Mouse (Mus musculus): ENCODE data around the gene Snx17. TPM values are rescaled to one million over a fixed set of nuclear protein-coding genes. Genes with fewer than 3 reads are reported as not detected.
A peak's percentile ranks its signal among the peaks of the same experiment; 100 is the strongest.

The Snx17 gene
- polyA plus RNA-seq, 1 experiment = 22.2 TPM

- Histone ChIP-seq H3K27ac (ENCODE audit: control insufficient read depth, insufficient read depth, low read depth, low read length) (peak overlapping the region; percentile 67), H3K27me3 (ENCODE audit: control insufficient read depth, insufficient read depth, low read length) (no peaks in the 10 kb centered on the region), H3K4me1 (ENCODE audit: control insufficient read depth, insufficient read depth, low read length) (peaks cover 6% of the 10 kb centered on the region), H3K4me3 (ENCODE audit: control insufficient read depth, low read depth, low read length) (peak overlapping the region; percentile 93), H3K36me3 (ENCODE audit: control insufficient read depth, insufficient read depth, low read length) (no peaks in the 10 kb centered on the region; the same call in none of the 2 replicates)
- TF ChIP-seq CTCF (IDR thresholded peaks at IDR 0.05; ENCODE audit: control insufficient read depth, insufficient read depth, insufficient replicate concordance, low read depth, low read length) (no peak), POLR2A (IDR thresholded peaks at IDR 0.05; ENCODE audit: control insufficient read depth, low read depth, low read length) (no peak)
Measured at GRCm38 (mm10) chr5:31192045-31192938, 735 bp upstream of the Snx17 start.

GRCm38 (mm10) chr5:31193631-31194281 is 729 bp downstream of the Snx17 start:
- Histone ChIP-seq H3K4me3 (ENCODE audit: control insufficient read depth, low read depth, low read length) (peak overlapping the region; percentile 93), H3K36me3 (ENCODE audit: control insufficient read depth, insufficient read depth, low read length) (no peaks in the 10 kb centered on the region; the same call in none of the 2 replicates), H3K27ac (ENCODE audit: control insufficient read depth, insufficient read depth, low read depth, low read length) (peak overlapping the region; percentile 77), H3K27me3 (ENCODE audit: control insufficient read depth, insufficient read depth, low read length) (no peaks in the 10 kb centered on the region), H3K4me1 (ENCODE audit: control insufficient read depth, insufficient read depth, low read length) (peaks cover 6% of the 10 kb centered on the region)
- TF ChIP-seq CTCF (IDR thresholded peaks at IDR 0.05; ENCODE audit: control insufficient read depth, insufficient read depth, insufficient replicate concordance, low read depth, low read length) (no peak), POLR2A (IDR thresholded peaks at IDR 0.05; ENCODE audit: control insufficient read depth, low read depth, low read length) (no peak)

GRCm38 (mm10) chr5:31194486-31195485 is 1.8 kb downstream of the Snx17 start:
- Histone ChIP-seq H3K4me3 (ENCODE audit: control insufficient read depth, low read depth, low read length) (no peak overlapping the region), H3K36me3 (ENCODE audit: control insufficient read depth, insufficient read depth, low read length) (no peaks in the 10 kb centered on the region; the same call in none of the 2 replicates), H3K27me3 (ENCODE audit: control insufficient read depth, insufficient read depth, low read length) (no peaks in the 10 kb centered on the region), H3K4me1 (ENCODE audit: control insufficient read depth, insufficient read depth, low read length) (peaks cover 6% of the 10 kb centered on the region), H3K27ac (ENCODE audit: control insufficient read depth, insufficient read depth, low read depth, low read length) (no peak overlapping the region)
- no peak for TF ChIP-seq POLR2A (IDR thresholded peaks at IDR 0.05; ENCODE audit: control insufficient read depth, low read depth, low read length)

GRCm38 (mm10) chr5:31195671-31196070 is 2.6 kb downstream of the Snx17 start:
- Histone ChIP-seq H3K4me1 (ENCODE audit: control insufficient read depth, insufficient read depth, low read length) (peaks cover 6% of the 10 kb centered on the region), H3K27me3 (ENCODE audit: control insufficient read depth, insufficient read depth, low read length) (no peaks in the 10 kb centered on the region), H3K27ac (ENCODE audit: control insufficient read depth, insufficient read depth, low read depth, low read length) (no peak overlapping the region), H3K36me3 (ENCODE audit: control insufficient read depth, insufficient read depth, low read length) (no peaks in the 10 kb centered on the region; the same call in none of the 2 replicates), H3K4me3 (ENCODE audit: control insufficient read depth, low read depth, low read length) (no peak overlapping the region)
- TF ChIP-seq POLR2A (IDR thresholded peaks at IDR 0.05; ENCODE audit: control insufficient read depth, low read depth, low read length) = no peak
- no peak for TF ChIP-seq CTCF (IDR thresholded peaks at IDR 0.05; ENCODE audit: control insufficient read depth, insufficient read depth, insufficient replicate concordance, low read depth, low read length)

- peaks cover 6% of the 10 kb centered on the region for H3K4me1 ChIP-seq (ENCODE audit: control insufficient read depth, insufficient read depth, low read length)
Measured at GRCm38 (mm10) chr5:31196207-31196606, 3.2 kb downstream of the Snx17 start.

GRCm38 (mm10) chr5:31197072-31197471 is 4.0 kb downstream of the Snx17 start:
- TF ChIP-seq POLR2A (IDR thresholded peaks at IDR 0.05; ENCODE audit: control insufficient read depth, low read depth, low read length) (no peak), CTCF (IDR thresholded peaks at IDR 0.05; ENCODE audit: control insufficient read depth, insufficient read depth, insufficient replicate concordance, low read depth, low read length) (no peak)
- Histone ChIP-seq H3K27me3 (ENCODE audit: control insufficient read depth, insufficient read depth, low read length) (no peaks in the 10 kb centered on the region), H3K4me1 (ENCODE audit: control insufficient read depth, insufficient read depth, low read length) (peaks cover 7% of the 10 kb centered on the region), H3K4me3 (ENCODE audit: control insufficient read depth, low read depth, low read length) (no peak overlapping the region), H3K27ac (ENCODE audit: control insufficient read depth, insufficient read depth, low read depth, low read length) (no peak overlapping the region), H3K36me3 (ENCODE audit: control insufficient read depth, insufficient read depth, low read length) (no peaks in the 10 kb centered on the region; the same call in none of the 2 replicates)

More at GRCm38 (mm10) chr5:31196207-31196606, 3.2 kb downstream of the Snx17 start:
- Histone ChIP-seq H3K27ac (ENCODE audit: control insufficient read depth, insufficient read depth, low read depth, low read length) (no peak overlapping the region), H3K27me3 (ENCODE audit: control insufficient read depth, insufficient read depth, low read length) (no peaks in the 10 kb centered on the region), H3K4me3 (ENCODE audit: control insufficient read depth, low read depth, low read length) (no peak overlapping the region), H3K36me3 (ENCODE audit: control insufficient read depth, insufficient read depth, low read length) (no peaks in the 10 kb centered on the region; the same call in none of the 2 replicates)
- TF ChIP-seq POLR2A (IDR thresholded peaks at IDR 0.05; ENCODE audit: control insufficient read depth, low read depth, low read length) (no peak), CTCF (IDR thresholded peaks at IDR 0.05; ENCODE audit: control insufficient read depth, insufficient read depth, insufficient replicate concordance, low read depth, low read length) (no peak)
